Mouse (Mus musculus): ENCODE measurements around the gene Arl14. TPM values are rescaled to one million over a fixed set of nuclear protein-coding genes. Genes with fewer than 3 reads are reported as not detected.
"Not testable (repeated sequence)": the region's sequence is repeated elsewhere in the genome, so short reads cannot be mapped to it uniquely, and the experiment has no call there.

The Arl14 gene
- total RNA-seq, 2 experiments from 2014 or later = not detected

DNA sequence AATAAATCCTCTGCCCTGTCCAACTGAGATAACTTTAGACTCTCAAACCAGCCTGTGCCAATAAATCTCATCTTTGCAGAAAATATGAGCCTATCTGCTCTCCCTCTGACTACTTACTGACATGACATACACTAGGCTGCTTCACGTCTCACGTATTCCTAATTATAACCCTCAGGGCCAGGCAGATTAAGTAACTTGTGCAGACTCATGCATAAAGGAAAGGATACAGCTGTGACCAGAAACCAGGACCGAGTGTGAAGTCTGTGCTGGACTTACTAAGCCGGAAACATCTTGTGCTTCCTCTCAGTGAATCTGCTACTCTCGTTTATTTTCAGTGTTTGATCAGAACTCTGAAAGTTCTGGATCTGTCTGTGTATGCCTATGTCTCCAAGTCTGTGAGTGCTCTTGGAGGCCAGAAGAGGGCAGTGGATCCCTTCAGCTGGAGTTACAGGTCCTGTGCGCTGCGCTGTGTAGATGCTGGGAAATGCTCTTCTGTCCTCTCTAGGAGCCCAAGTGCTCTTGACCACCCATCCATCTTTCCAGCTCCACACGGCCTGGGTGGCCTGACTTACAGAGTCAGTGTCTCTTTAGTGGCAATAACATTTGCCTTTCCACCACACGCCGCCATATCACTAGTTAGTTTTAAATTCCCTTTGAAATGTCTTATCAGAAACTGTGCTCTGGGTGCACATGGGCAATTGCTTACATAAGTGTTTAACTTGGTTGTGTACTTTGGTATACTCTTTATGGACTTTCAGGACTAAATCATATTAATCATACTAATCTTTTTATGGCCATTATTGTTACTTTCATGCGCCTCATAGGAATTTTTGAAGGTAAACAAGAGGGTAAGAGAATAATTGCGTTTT, 13.5 kb upstream of the Arl14 start:
- no peak for ATAC-seq (replicated peaks; ENCODE audit: low FRiP score, poor library complexity, severe bottlenecking)

GRCm38 (mm10) chr3:69212246-69212645, 10.0 kb upstream of the Arl14 start:
- ATAC-seq (replicated peaks; ENCODE audit: low FRiP score, poor library complexity, severe bottlenecking) = no peak

DNA sequence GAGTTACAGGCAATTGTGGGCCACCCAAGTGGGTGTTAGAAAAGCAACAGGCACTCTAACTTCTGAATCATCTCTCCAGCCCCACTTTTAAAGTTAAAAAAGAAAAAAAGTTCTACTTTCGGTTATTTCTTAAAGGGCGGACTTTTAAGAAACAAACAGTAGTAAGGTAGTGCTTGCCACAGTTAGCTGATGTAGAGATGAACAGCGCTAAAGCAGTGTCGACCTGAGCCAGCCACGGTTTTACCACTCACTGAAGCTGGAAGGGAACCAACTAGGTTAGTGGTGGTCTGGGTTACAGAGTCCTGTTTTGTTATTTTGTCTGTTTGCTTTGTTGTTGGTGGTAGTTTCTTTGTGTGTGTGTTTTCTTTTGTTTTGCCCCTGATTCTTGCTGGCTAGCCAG, 8.8 kb upstream of the Arl14 start:
- ATAC-seq (replicated peaks; ENCODE audit: low FRiP score, poor library complexity, severe bottlenecking) = no peak

DNA sequence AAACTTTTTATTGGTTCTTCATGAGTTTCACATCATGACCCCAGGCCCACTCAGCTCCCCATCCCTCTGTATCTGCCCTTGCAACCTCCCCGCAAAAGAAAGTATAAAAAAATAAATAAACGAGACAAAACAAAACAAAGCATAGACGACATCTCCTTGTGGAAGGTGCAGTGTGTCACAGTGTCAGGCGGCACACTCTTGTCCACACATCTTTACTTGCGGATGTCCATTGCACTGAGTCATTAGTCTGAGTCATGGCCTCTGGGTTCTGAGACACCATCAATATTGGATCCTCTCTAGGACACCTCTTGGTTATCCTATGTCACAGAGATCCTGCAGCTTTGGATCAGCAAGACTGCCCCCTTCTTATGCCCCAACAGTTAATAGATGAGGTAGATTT, 7.7 kb upstream of the Arl14 start:
- ATAC-seq (replicated peaks; ENCODE audit: low FRiP score, poor library complexity, severe bottlenecking) = no peak

DNA sequence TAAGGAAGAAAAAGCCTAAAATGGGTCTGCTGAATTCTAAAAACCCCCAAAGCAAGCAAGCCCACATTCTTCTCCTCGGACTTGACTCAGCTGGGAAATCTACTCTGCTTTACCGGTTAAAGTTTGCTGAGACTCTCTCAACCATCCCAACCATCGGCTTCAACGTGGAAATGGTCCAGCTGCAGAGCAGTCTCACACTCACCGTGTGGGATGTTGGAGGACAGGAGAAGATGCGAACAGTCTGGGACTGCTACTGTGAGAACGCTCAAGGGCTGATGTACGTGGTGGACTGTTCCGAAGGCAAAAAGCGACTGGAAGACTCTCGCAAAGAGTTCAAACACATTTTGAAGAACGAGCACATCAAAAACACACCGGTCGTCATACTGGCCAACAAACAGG, 282 bp downstream of the Arl14 start:
- no peak for ATAC-seq (replicated peaks; ENCODE audit: low FRiP score, poor library complexity, severe bottlenecking)

GRCm38 (mm10) chr3:69222987-69223386, 768 bp downstream of the Arl14 start:
- ATAC-seq (replicated peaks; ENCODE audit: low FRiP score, poor library complexity, severe bottlenecking) = no peak

DNA sequence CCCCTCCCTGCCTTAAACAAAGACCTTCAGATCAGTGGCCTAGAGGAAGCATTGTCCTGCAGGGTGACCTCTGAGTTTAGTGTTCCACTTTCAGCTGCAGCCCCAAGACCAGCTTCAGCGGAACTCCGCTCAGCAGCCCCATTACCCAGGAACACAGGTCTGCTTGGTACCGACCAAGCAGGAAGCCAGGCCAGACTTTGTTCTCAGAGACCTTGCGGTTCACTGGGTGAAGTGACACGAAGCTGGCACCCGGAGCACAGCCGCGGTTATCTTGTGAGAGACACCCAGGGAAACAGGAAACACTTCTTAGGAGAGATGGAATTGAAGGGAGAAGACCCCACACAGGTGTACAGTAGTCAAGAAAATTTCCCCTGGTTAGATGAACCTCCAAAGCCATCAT, 1.4 kb downstream of the Arl14 start:
- no peak for ATAC-seq (replicated peaks; ENCODE audit: low FRiP score, poor library complexity, severe bottlenecking)

- ATAC-seq (replicated peaks; ENCODE audit: low FRiP score, poor library complexity, severe bottlenecking) = no peak
Measured at GRCm38 (mm10) chr3:69225019-69225418, 2.8 kb downstream of the Arl14 start.

DNA sequence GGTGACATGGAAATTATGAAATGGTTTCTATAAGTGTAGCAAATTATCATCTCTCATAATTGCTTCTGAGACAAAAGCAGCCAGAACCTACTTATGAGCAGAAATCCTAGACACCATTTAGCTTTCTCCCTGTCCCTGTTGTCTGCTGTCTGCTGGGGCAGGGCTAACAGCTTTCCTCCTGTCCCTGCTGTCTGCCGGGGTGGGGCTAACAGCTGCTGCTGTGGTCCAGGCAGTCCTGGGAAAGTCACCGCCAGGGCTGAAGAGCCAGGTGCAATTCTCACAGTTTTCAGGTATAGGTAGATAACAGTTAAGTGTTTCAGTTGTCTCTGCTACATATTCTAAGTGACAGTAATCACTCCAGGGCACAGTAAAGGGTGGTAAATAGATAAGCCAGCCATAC, 4.3 kb downstream of the Arl14 start:
- no peak for ATAC-seq (replicated peaks; ENCODE audit: low FRiP score, poor library complexity, severe bottlenecking)

DNA sequence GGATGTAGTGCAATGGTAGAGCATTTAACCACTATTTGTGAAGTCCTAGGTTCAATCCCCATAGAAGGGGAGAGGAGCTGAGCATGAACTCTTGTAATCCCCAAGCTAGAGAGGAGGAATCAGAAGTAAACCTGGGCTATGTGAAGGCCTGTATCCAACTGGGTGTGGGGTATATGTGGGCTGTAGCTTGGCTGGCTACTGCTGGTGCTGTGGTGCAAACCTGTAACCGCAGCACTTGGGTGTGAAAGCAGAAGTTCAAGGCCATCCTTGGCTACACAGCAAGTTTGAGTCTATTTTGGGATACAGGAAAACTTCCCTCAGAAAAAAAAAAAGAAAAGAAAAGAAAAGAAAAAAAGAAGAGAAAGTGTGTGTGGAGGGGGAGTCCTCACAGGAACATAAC, 5.8 kb downstream of the Arl14 start:
- ATAC-seq (replicated peaks; ENCODE audit: low FRiP score, poor library complexity, severe bottlenecking) = no peak

- ATAC-seq (replicated peaks; ENCODE audit: low FRiP score, poor library complexity, severe bottlenecking) = no peak
Measured at GRCm38 (mm10) chr3:69231522-69232138, 9.4 kb downstream of the Arl14 start.

DNA sequence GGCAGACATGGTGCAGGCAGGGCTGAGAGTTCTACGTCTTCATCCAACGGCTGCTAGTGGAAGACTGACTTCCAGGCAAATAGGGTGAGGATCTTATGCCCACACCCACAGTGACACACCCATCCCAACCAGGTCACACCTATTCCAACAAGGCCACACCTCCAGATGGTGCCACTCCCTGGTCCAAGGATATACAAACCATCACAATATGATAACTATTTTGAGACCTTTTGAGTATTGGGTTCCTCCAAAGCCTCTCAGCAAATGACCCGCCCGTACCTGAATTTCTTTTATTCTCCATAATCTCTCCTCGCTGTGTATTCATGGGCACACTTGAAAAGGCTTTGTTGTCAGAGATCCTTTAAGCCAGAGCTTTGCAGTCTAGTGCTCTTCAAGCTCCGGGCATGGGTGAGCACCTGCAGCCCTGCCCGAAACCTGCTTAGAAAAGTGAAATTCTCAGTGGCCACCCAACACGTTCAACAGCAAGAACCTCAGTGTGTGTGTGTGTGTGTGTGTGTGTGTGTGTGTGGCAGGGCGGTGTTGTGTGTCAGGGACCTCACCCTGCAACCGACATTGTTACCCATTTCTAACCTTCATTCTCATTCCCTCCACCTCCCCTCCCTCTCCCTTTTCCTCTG, 11.5 kb downstream of the Arl14 start:
- not testable (repeated sequence) for ATAC-seq (replicated peaks; ENCODE audit: low FRiP score, poor library complexity, severe bottlenecking)

DNA sequence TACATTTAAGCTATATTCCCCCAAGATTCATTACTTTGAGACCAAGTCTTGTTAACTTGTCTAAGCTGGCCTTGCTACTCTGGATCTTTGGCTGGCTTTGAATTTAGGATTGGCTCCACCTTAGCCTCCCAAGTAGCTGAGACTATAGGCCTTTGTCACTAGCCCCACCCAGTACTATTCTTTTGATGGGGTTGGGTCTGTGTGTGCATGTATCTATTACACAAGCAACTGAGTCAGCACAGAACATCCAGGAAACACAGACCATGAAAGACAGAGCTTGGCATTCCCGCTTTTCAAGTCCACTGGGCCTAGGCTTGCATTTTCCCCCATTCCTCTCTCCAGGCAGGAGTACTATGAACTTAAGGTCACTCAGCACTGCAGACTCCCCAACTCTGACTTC, 12.3 kb downstream of the Arl14 start:
- ATAC-seq (replicated peaks; ENCODE audit: low FRiP score, poor library complexity, severe bottlenecking) = no peak

- no peak for ATAC-seq (replicated peaks; ENCODE audit: low FRiP score, poor library complexity, severe bottlenecking)
Measured at GRCm38 (mm10) chr3:69235806-69236205, 13.6 kb downstream of the Arl14 start.

- no peak for ATAC-seq (replicated peaks; ENCODE audit: low FRiP score, poor library complexity, severe bottlenecking)
Measured at GRCm38 (mm10) chr3:69236491-69236890, 14.3 kb downstream of the Arl14 start.

- ATAC-seq (replicated peaks; ENCODE audit: low FRiP score, poor library complexity, severe bottlenecking) = no peak
Measured at GRCm38 (mm10) chr3:69238141-69238851, 16.1 kb downstream of the Arl14 start.

DNA sequence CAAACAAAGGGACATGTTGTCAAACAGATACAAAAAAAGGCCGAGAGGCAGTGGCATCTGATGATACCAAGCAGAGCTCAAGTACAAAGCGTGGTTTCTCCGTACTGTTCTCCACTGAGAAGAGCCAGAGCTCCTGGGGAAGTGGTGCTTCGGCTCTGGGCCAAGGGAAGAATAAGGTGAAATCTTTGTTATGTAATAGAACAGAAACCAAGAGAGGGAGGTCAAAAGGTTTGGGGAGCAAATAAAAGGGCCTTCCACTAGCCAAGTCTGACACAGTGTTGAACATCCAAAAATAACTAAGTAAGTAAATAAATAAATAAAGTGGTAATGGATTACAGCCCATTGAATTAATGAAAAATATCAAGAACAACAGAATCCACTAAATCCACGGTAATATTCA, 17.0 kb downstream of the Arl14 start:
- no peak for ATAC-seq (replicated peaks; ENCODE audit: low FRiP score, poor library complexity, severe bottlenecking)

- no peak for ATAC-seq (replicated peaks; ENCODE audit: low FRiP score, poor library complexity, severe bottlenecking)
Measured at GRCm38 (mm10) chr3:69241020-69241419, 18.8 kb downstream of the Arl14 start.

- no peak for ATAC-seq (replicated peaks; ENCODE audit: low FRiP score, poor library complexity, severe bottlenecking)
Measured at GRCm38 (mm10) chr3:69253096-69253866, 31.1 kb downstream of the Arl14 start.

DNA sequence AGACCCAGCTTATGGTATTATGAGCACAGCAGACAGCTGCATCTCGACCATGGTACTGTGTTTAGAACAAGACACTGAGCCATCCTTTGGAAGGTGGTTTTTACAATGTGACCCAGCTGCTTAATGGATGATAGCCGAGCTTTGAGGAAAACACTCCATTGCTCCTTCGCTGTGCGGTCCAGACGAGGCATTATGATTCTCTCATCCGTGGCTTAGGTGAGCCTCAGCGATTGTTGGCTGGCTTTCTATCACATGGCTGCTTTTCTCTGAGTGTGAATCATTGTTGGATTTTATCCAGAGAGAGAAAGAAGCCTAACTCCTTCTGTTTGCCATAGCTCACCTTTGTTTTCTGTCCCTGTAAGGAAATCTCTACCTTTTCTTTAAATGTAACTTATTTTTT, 32.5 kb downstream of the Arl14 start:
- ATAC-seq (replicated peaks; ENCODE audit: low FRiP score, poor library complexity, severe bottlenecking) = no peak

Measured in erythroid progenitor cell, adult 5-6 weeks (primary cell).